Mouse (Mus musculus) left cerebral cortex, adult 2 months (tissue): ENCODE results near the gene Ifitm2. TPM values are rescaled to one million over a fixed set of nuclear protein-coding genes. Genes with fewer than 3 reads are reported as not detected.
"Not testable (repeated sequence)": the region's sequence is repeated elsewhere in the genome, so short reads cannot be mapped to it uniquely, and the experiment has no call there.

Experiments
- DNase-seq, 2 experiments: peaks; one replicate each; pipeline ENCODE4 v3.0.0; 2021 to 2022; ENCODE audit warnings: low spot score in 2 of 2, mixed read lengths in 1 of 2; ENCODE audit errors: extremely low spot score in 1 of 2
- H3K27ac ChIP-seq: fragments of 200-600 bp; 2 replicates; pipeline ENCODE4 v1.8.1; 2022
- H3K4me3 ChIP-seq: fragments of 200-600 bp; 2 replicates; pipeline ENCODE4 v1.8.1; 2022
- CTCF ChIP-seq: fragments of 200-600 bp; IDR thresholded peaks from 2 replicates; pipeline ENCODE4 v1.8.1; 2022; ENCODE audit warnings: antibody characterized with exemption, mild to moderate bottlenecking, moderate library complexity
- intact Hi-C: fragments of 180-260 bp; cut with DNase I; formaldehyde crosslinking; loops from one replicate; pipeline ENCODE4 v1.15.1; 2025
- total RNA-seq, 2 experiments: library from RNA; stranded (reverse); gene quantifications; 2 replicates each; pipeline ENCODE4 v1.2.3; 2021

Ifitm2 gene
- total RNA-seq, 2 experiments from 2014 or later = 10.8 to 17.7 TPM

- intact Hi-C loops = no loop called here
- DNase-seq = peak in 1 of 2 experiments; percentile 51
- no peak for TF ChIP-seq CTCF
- Histone ChIP-seq H3K4me3 (no peak overlapping the region), H3K27ac (no peak overlapping the region)
These were observed 31.7 kb upstream of the Ifitm2 start for GRCm38 (mm10) chr7:140987182-140988138.

GRCm38 (mm10) chr7:140982971-140983370 is 27.2 kb upstream of the Ifitm2 start:
- TF ChIP-seq CTCF = no peak
- DNase-seq = no peak
- intact Hi-C loops = no loop called here
- Histone ChIP-seq H3K27ac (no peak overlapping the region), H3K4me3 (no peak overlapping the region)

- no peak for DNase-seq
- Histone ChIP-seq H3K4me3 (no peak overlapping the region), H3K27ac (no peak overlapping the region)
- intact Hi-C loops = no loop called here
- no peak for TF ChIP-seq CTCF
These were observed 25.9 kb upstream of the Ifitm2 start for GRCm38 (mm10) chr7:140981704-140982103.

GRCm38 (mm10) chr7:140976720-140977119 is 20.9 kb upstream of the Ifitm2 start:
- DNase-seq, H3K27ac ChIP-seq, intact Hi-C loops, H3K4me3 ChIP-seq: not testable (repeated sequence)

- no peak overlapping the region for H3K4me3 ChIP-seq
- intact Hi-C loops = no loop called here
- H3K27ac ChIP-seq = no peak overlapping the region
- no peak for DNase-seq
- no peak for TF ChIP-seq CTCF
These were observed 19.7 kb upstream of the Ifitm2 start for GRCm38 (mm10) chr7:140975465-140975864.

GRCm38 (mm10) chr7:140974940-140975339 is 19.2 kb upstream of the Ifitm2 start:
- Histone ChIP-seq H3K27ac (no peak overlapping the region), H3K4me3 (no peak overlapping the region)
- no peak for TF ChIP-seq CTCF
- intact Hi-C loops = no loop called here
- DNase-seq = no peak

GRCm38 (mm10) chr7:140973396-140974165 is 17.8 kb upstream of the Ifitm2 start:
- no peak overlapping the region for H3K4me3 ChIP-seq
- intact Hi-C loops = no loop called here
- no peak for DNase-seq
- H3K27ac ChIP-seq = no peak overlapping the region; the same call in 1 of the 2 replicates
- no peak for TF ChIP-seq CTCF

GRCm38 (mm10) chr7:140971479-140972171 is 15.8 kb upstream of the Ifitm2 start:
- TF ChIP-seq CTCF = no peak
- intact Hi-C loops = no loop called here
- no peak for DNase-seq
- no peak overlapping the region for H3K27ac ChIP-seq
- no peak overlapping the region for H3K4me3 ChIP-seq

- H3K27ac ChIP-seq = no peak overlapping the region
- DNase-seq = no peak
- intact Hi-C loops = no loop called here
- TF ChIP-seq CTCF = no peak
- H3K4me3 ChIP-seq = no peak overlapping the region
These were observed 15.1 kb upstream of the Ifitm2 start for GRCm38 (mm10) chr7:140970931-140971330.

GRCm38 (mm10) chr7:140968710-140969109 is 12.9 kb upstream of the Ifitm2 start:
- DNase-seq, intact Hi-C loops, H3K27ac ChIP-seq, H3K4me3 ChIP-seq: not testable (repeated sequence)

GRCm38 (mm10) chr7:140967862-140968591 is 12.2 kb upstream of the Ifitm2 start:
- intact Hi-C loops = no loop called here
- no peak overlapping the region for H3K4me3 ChIP-seq
- H3K27ac ChIP-seq = no peak overlapping the region
- no peak for TF ChIP-seq CTCF
- DNase-seq = no peak
